Mouse (Mus musculus) liver, embryonic 14.5 days (tissue): Measurements from ENCODE around the gene Tnfrsf17.
"Not testable (repeated sequence)": the region's sequence is repeated elsewhere in the genome, so short reads cannot be mapped to it uniquely, and the experiment has no call there.

Experiments used
- CTCF ChIP-seq: IDR thresholded peaks from 2 replicates; pipeline ENCODE4 v1.5.1; 2016; ENCODE audit warnings: antibody characterized with exemption, low read depth, control low read depth
- EP300 ChIP-seq: IDR thresholded peaks from 2 replicates; pipeline ENCODE4 v1.6.1; 2016; ENCODE audit warnings: antibody characterized with exemption, low read depth

GRCm38 (mm10) chr16:11288873-11289272, 24.7 kb upstream of the Tnfrsf17 start:
- not testable (repeated sequence) for TF ChIP-seq CTCF, EP300
